Mouse (Mus musculus): ENCODE measurements around the gene Trmt11.
"Not testable (repeated sequence)": the region's sequence is repeated elsewhere in the genome, so short reads cannot be mapped to it uniquely, and the experiment has no call there.

Trmt11 gene

GRCm38 (mm10) chr10:30600542-30600966, at the start of gene Trmt11:
TSS of gene Trmt11 (minus strand) at chr10:30600749.
- in situ Hi-C loops (cut with MboI; ENCODE audit: low sequenced_read_pairs): no loop called here

GRCm38 (mm10) chr10:30647681-30648080, 47.1 kb upstream of the Trmt11 start:
- in situ Hi-C loops (cut with MboI; ENCODE audit: low sequenced_read_pairs): no loop called here

GRCm38 (mm10) chr10:30638216-30638615, 37.7 kb upstream of the Trmt11 start:
- in situ Hi-C loops (cut with MboI; ENCODE audit: low sequenced_read_pairs): no loop called here

- in situ Hi-C loops (cut with MboI; ENCODE audit: low sequenced_read_pairs): not testable (repeated sequence)
Measured at GRCm38 (mm10) chr10:30636474-30637154, 36.1 kb upstream of the Trmt11 start.

- in situ Hi-C loops (cut with MboI; ENCODE audit: low sequenced_read_pairs): no loop called here
Measured at GRCm38 (mm10) chr10:30632718-30633117, 32.2 kb upstream of the Trmt11 start.

- in situ Hi-C loops (cut with MboI; ENCODE audit: low sequenced_read_pairs): loop anchor here (10.0 kb wide), 1 partner anchor 175 kb away; the partner anchor contains the start of gene Ncoa7
Measured at GRCm38 (mm10) chr10:30629977-30630376, 29.4 kb upstream of the Trmt11 start.

GRCm38 (mm10) chr10:30629513-30629912, 29.0 kb upstream of the Trmt11 start, which contains the start of gene Hint3:
TSS of gene Hint3 (minus strand) at chr10:30629632.
- in situ Hi-C loops (cut with MboI; ENCODE audit: low sequenced_read_pairs): loop anchor here (10.0 kb wide), 1 partner anchor 175 kb away; the partner anchor contains the start of gene Ncoa7

GRCm38 (mm10) chr10:30628444-30628843, 27.9 kb upstream of the Trmt11 start:
- in situ Hi-C loops (cut with MboI; ENCODE audit: low sequenced_read_pairs): loop anchor here (10.0 kb wide), 1 partner anchor 176 kb away; the partner anchor contains the start of gene Ncoa7

GRCm38 (mm10) chr10:30627548-30627947, 27.0 kb upstream of the Trmt11 start:
- in situ Hi-C loops (cut with MboI; ENCODE audit: low sequenced_read_pairs): loop anchor here (10.0 kb wide), 1 partner anchor 177 kb away; the partner anchor contains the start of gene Ncoa7

- in situ Hi-C loops (cut with MboI; ENCODE audit: low sequenced_read_pairs): loop anchor here (10.0 kb wide), 1 partner anchor 180 kb away; the partner anchor contains the start of gene Ncoa7
Measured at GRCm38 (mm10) chr10:30624161-30625019, 23.8 kb upstream of the Trmt11 start.

- in situ Hi-C loops (cut with MboI; ENCODE audit: low sequenced_read_pairs): loop anchor here (10.0 kb wide), 1 partner anchor 182 kb away; the partner anchor contains the start of gene Ncoa7
Measured at GRCm38 (mm10) chr10:30622928-30623327, 22.4 kb upstream of the Trmt11 start.

- in situ Hi-C loops (cut with MboI; ENCODE audit: low sequenced_read_pairs): loop anchor here (5.0 kb wide), 1 partner anchor 98 kb away; no protein-coding TSS in a partner anchor
Measured at GRCm38 (mm10) chr10:30618918-30619210, 18.3 kb upstream of the Trmt11 start.

GRCm38 (mm10) chr10:30618091-30618917, 17.8 kb upstream of the Trmt11 start:
- in situ Hi-C loops (cut with MboI; ENCODE audit: low sequenced_read_pairs): loop anchor here (5.0 kb wide), 1 partner anchor 99 kb away; no protein-coding TSS in a partner anchor

- in situ Hi-C loops (cut with MboI; ENCODE audit: low sequenced_read_pairs): no loop called here
Measured at GRCm38 (mm10) chr10:30613039-30613438, 12.5 kb upstream of the Trmt11 start.

- in situ Hi-C loops (cut with MboI; ENCODE audit: low sequenced_read_pairs): no loop called here
Measured at GRCm38 (mm10) chr10:30609614-30610013, 9.1 kb upstream of the Trmt11 start.

GRCm38 (mm10) chr10:30608109-30608508, 7.6 kb upstream of the Trmt11 start:
- in situ Hi-C loops (cut with MboI; ENCODE audit: low sequenced_read_pairs): no loop called here

GRCm38 (mm10) chr10:30600094-30600534, 435 bp downstream of the Trmt11 start:
- in situ Hi-C loops (cut with MboI; ENCODE audit: low sequenced_read_pairs): no loop called here

GRCm38 (mm10) chr10:30587037-30587436, 13.5 kb downstream of the Trmt11 start:
- in situ Hi-C loops (cut with MboI; ENCODE audit: low sequenced_read_pairs): no loop called here

- in situ Hi-C loops (cut with MboI; ENCODE audit: low sequenced_read_pairs): no loop called here
Measured at GRCm38 (mm10) chr10:30585691-30586090, 14.9 kb downstream of the Trmt11 start.

GRCm38 (mm10) chr10:30577670-30578280, 22.8 kb downstream of the Trmt11 start:
- in situ Hi-C loops (cut with MboI; ENCODE audit: low sequenced_read_pairs): no loop called here
